Mouse (Mus musculus): ENCODE measurements at regions not wholly inside any gene's neighbourhood (a gene's known extent, or its start where the extent isn't known, plus 50 kb on each side); places are given as distances from the start of the nearest gene placed in this dataset.

GRCm38 (mm10) chr13:99592596-99593242 is 76.4 kb upstream of the Map1b start:
- Histone ChIP-seq H3K4me2 (ENCODE audit: low read depth, low read length) (peak overlapping the region; percentile 9; the same call in 1 of the 2 replicates), H3K36me3 (ENCODE audit: control insufficient read depth, insufficient read depth, low read length) (no peaks in the 10 kb centered on the region), H3K4me1 (ENCODE audit: control insufficient read depth, insufficient read depth, low read length) (no peaks in the 10 kb centered on the region), H3K9ac (ENCODE audit: low read depth, low read length) (no peak overlapping the region), H3K4me3 (ENCODE audit: low read length) (no peak overlapping the region), H3K9me3 (ENCODE audit: control insufficient read depth, low read length) (no peaks in the 10 kb centered on the region), H3K27me3 (replicated peaks; ENCODE audit: control insufficient read depth, insufficient read depth, low read length) (no peaks in the 10 kb centered on the region), H3K27ac (ENCODE audit: low read length) (no peak overlapping the region)
- peak; percentile 63; the same call in 1 of the 2 replicates for ATAC-seq
- WGBS, result 9% methylated on average over 15 of the region's 15 CpGs

DNA sequence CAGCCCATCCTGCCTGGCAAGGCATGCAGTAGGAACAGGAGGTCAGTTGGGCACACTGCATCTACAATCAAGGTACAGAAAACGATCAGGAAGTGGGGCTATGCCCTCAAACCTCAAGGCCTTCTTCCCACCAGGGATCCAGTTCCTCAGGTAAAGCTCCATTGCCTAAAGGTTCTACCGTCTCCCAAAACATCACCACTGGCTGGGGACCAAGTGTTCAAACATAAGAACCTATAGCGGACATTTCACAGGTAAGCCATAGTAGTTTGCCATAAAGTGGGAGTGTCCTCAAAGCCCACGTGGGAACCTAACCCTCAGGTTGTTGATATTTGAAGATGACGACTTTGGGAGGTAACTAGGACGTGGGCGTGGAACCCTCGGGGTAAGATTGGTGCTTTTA is 72.3 kb upstream of the Map1b start:
- Histone ChIP-seq H3K4me2 (ENCODE audit: low read depth, low read length) (no peak overlapping the region), H3K4me3 (ENCODE audit: low read length) (no peak overlapping the region), H3K9me3 (ENCODE audit: control insufficient read depth, low read length) (no peaks in the 10 kb centered on the region), H3K27me3 (replicated peaks; ENCODE audit: control insufficient read depth, insufficient read depth, low read length) (no peaks in the 10 kb centered on the region), H3K4me1 (ENCODE audit: control insufficient read depth, insufficient read depth, low read length) (no peaks in the 10 kb centered on the region), H3K27ac (ENCODE audit: low read length) (no peak overlapping the region), H3K9ac (ENCODE audit: low read depth, low read length) (no peak overlapping the region), H3K36me3 (ENCODE audit: control insufficient read depth, insufficient read depth, low read length) (no peaks in the 10 kb centered on the region)
- 76% methylated on average over 8 of the region's 8 CpGs for WGBS
- no peak for ATAC-seq

DNA sequence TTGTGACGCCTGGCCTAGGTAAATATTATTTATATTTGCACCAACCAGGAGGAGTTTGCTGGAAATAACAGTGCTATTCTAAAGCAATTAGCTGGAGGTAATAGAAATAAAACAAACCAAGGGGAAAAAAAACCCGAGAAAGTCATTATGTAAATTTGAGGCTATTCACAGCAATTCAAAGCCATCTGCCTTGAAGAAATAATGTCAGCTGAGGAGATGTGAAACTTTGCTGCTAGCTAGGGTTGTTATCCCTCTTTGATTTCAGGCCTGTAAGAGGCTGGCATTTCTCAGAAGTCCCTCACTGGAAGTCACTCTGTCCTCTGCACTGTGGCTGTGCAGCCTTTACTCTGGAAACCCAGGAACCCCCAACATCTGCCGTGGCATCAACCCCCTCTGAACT is 67.5 kb upstream of the Map1b start:
- 49% methylated on average over 3 of the region's 3 CpGs for WGBS
- Histone ChIP-seq H3K9ac (ENCODE audit: low read depth, low read length) (no peak overlapping the region), H3K4me1 (ENCODE audit: control insufficient read depth, insufficient read depth, low read length) (no peaks in the 10 kb centered on the region), H3K27ac (ENCODE audit: low read length) (no peak overlapping the region), H3K4me3 (ENCODE audit: low read length) (no peak overlapping the region), H3K9me3 (ENCODE audit: control insufficient read depth, low read length) (no peaks in the 10 kb centered on the region), H3K36me3 (ENCODE audit: control insufficient read depth, insufficient read depth, low read length) (no peaks in the 10 kb centered on the region), H3K27me3 (replicated peaks; ENCODE audit: control insufficient read depth, insufficient read depth, low read length) (no peaks in the 10 kb centered on the region), H3K4me2 (ENCODE audit: low read depth, low read length) (no peak overlapping the region)
- no peak for ATAC-seq

DNA sequence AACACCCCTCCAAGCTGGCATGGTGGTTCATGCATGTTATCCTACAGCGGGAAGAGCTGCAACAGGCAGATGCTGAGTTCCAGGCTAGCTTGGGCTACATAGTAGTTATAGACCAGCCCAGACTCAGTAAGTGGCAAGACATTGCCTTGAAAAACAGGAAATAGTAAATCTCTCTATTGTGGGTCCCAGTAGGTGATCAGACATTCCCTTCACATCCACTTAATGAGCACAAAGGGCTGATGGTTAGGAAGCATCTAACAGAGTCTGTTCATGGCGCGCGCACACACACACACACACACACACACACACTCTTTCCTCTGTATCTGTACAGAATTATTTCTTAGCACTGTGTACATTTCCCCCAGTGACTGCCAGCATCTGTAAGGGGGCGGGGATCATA is 64.0 kb upstream of the Map1b start:
- WGBS, result 91% methylated on average over 5 of the region's 5 CpGs
- no peaks in the 10 kb centered on the region for H3K4me1 ChIP-seq (ENCODE audit: control insufficient read depth, insufficient read depth, low read length)
- no peak overlapping the region for H3K27ac ChIP-seq (ENCODE audit: low read length)
- ATAC-seq, result no peak
- H3K27me3 ChIP-seq (replicated peaks; ENCODE audit: control insufficient read depth, insufficient read depth, low read length), result no peaks in the 10 kb centered on the region
- H3K9ac ChIP-seq (ENCODE audit: low read depth, low read length), result no peak overlapping the region
- H3K4me3 ChIP-seq (ENCODE audit: low read length), result no peak overlapping the region
- no peaks in the 10 kb centered on the region for H3K36me3 ChIP-seq (ENCODE audit: control insufficient read depth, insufficient read depth, low read length)
- H3K9me3 ChIP-seq (ENCODE audit: control insufficient read depth, low read length), result no peaks in the 10 kb centered on the region
- H3K4me2 ChIP-seq (ENCODE audit: low read depth, low read length), result no peak overlapping the region

DNA sequence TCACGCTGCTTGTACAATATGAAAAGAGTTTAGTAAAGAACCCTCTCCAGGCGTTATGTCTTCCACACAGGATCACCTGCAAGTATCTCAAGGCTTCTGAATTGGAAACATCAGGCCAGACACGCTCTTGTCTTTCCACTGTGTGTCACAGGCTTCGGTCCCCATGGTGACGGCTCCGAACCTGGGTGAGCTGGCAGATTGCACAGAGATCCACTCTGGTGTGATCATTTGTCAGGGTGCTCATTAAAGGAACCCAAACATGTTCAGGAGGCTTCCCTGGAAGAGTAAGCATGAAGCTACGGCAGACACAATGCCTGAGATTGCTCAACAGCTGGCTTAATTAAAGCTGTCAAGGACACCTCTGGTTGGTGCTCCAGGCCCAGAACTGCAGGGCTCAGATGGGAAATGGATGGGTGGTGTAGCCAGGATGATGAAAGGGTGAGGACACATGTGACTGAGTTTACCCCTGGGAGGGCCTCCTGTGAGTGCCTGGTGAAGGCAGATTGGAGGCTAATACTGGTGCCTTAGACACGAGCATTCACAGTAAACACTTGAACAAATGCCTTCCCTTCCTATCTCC is 63.3 kb upstream of the Map1b start:
- no peaks in the 10 kb centered on the region for H3K36me3 ChIP-seq (ENCODE audit: control insufficient read depth, insufficient read depth, low read length)
- 69% methylated on average over 8 of the region's 8 CpGs for WGBS
- no peak overlapping the region for H3K4me2 ChIP-seq (ENCODE audit: low read depth, low read length)
- no peaks in the 10 kb centered on the region for H3K27me3 ChIP-seq (replicated peaks; ENCODE audit: control insufficient read depth, insufficient read depth, low read length)
- H3K9me3 ChIP-seq (ENCODE audit: control insufficient read depth, low read length), result no peaks in the 10 kb centered on the region
- H3K9ac ChIP-seq (ENCODE audit: low read depth, low read length), result no peak overlapping the region
- no peak overlapping the region for H3K27ac ChIP-seq (ENCODE audit: low read length)
- no peak for ATAC-seq
- no peak overlapping the region for H3K4me3 ChIP-seq (ENCODE audit: low read length)
- H3K4me1 ChIP-seq (ENCODE audit: control insufficient read depth, insufficient read depth, low read length), result no peaks in the 10 kb centered on the region

- Histone ChIP-seq H3K9ac (ENCODE audit: low read depth, low read length) (no peak overlapping the region), H3K9me3 (ENCODE audit: control insufficient read depth, low read length) (no peaks in the 10 kb centered on the region), H3K4me1 (ENCODE audit: control insufficient read depth, insufficient read depth, low read length) (no peaks in the 10 kb centered on the region), H3K27me3 (replicated peaks; ENCODE audit: control insufficient read depth, insufficient read depth, low read length) (no peaks in the 10 kb centered on the region), H3K4me2 (ENCODE audit: low read depth, low read length) (no peak overlapping the region), H3K27ac (ENCODE audit: low read length) (no peak overlapping the region), H3K4me3 (ENCODE audit: low read length) (no peak overlapping the region), H3K36me3 (ENCODE audit: control insufficient read depth, insufficient read depth, low read length) (no peaks in the 10 kb centered on the region)
- WGBS, result 71% methylated on average over 4 of the region's 4 CpGs
- ATAC-seq, result no peak
These were observed 61.3 kb upstream of the Map1b start for GRCm38 (mm10) chr13:99577686-99578085.

DNA sequence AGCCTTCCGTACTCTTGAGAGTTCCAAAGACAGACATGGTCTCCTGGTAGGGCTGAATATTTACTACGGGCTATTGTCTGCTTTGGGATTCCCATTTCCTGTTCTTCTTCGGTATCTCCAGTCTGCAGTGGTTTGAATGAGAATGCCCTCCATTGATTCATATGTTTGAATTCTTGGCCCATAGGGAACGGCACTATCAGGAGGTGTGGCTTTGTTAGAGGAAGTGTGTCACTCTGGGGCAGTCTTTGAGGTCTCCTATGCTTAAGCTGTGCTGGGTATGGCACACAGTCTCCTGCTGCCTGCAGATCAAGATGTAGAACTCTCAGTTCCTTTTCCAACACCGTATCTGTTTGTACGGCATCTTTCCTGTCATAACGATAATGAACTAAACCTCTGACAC is 56.7 kb upstream of the Map1b start:
- WGBS, result 78% methylated on average over 7 of the region's 7 CpGs
- Histone ChIP-seq H3K4me1 (ENCODE audit: control insufficient read depth, insufficient read depth, low read length) (no peaks in the 10 kb centered on the region), H3K27me3 (replicated peaks; ENCODE audit: control insufficient read depth, insufficient read depth, low read length) (no peaks in the 10 kb centered on the region), H3K4me3 (ENCODE audit: low read length) (no peak overlapping the region), H3K36me3 (ENCODE audit: control insufficient read depth, insufficient read depth, low read length) (no peaks in the 10 kb centered on the region), H3K9ac (ENCODE audit: low read depth, low read length) (no peak overlapping the region), H3K4me2 (ENCODE audit: low read depth, low read length) (no peak overlapping the region), H3K27ac (ENCODE audit: low read length) (no peak overlapping the region), H3K9me3 (ENCODE audit: control insufficient read depth, low read length) (no peaks in the 10 kb centered on the region)
- ATAC-seq, result no peak

GRCm38 (mm10) chr13:99572381-99572780 is 56.0 kb upstream of the Map1b start:
- 92% methylated on average over 5 of the region's 5 CpGs for WGBS
- Histone ChIP-seq H3K4me1 (ENCODE audit: control insufficient read depth, insufficient read depth, low read length) (no peaks in the 10 kb centered on the region), H3K27me3 (replicated peaks; ENCODE audit: control insufficient read depth, insufficient read depth, low read length) (no peaks in the 10 kb centered on the region), H3K4me3 (ENCODE audit: low read length) (no peak overlapping the region), H3K36me3 (ENCODE audit: control insufficient read depth, insufficient read depth, low read length) (no peaks in the 10 kb centered on the region), H3K9me3 (ENCODE audit: control insufficient read depth, low read length) (no peaks in the 10 kb centered on the region), H3K27ac (ENCODE audit: low read length) (no peak overlapping the region), H3K9ac (ENCODE audit: low read depth, low read length) (no peak overlapping the region), H3K4me2 (ENCODE audit: low read depth, low read length) (no peak overlapping the region)
- no peak for ATAC-seq
